Mouse (Mus musculus): ENCODE measurements around the gene Crybb1. TPM values are rescaled to one million over a fixed set of nuclear protein-coding genes. Genes with fewer than 3 reads are reported as not detected.

Gene Crybb1
- total and polyA plus RNA-seq, 3 experiments = not detected

DNA sequence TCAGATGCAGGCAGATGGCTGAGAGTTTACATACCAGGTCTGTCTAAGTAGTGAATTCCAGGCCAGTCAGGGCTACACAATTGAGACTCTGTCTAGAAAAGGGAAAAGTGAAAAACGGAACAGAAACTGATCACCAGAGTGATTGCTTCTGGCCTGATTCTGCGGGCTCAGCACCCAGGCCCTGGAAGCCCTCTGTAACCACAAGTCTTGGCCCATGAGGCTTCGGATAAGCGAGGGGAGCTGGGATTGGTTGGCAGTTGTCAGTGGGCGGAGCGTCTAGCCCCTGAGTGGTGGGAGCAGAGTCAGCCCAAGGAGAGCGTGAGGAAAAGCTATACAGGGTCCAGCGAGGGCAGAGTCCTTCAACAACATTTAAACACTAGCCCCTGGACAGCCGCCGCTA is 9.9 kb downstream of the Crybb1 start:
- Histone ChIP-seq H3K4me1 (ENCODE audit: insufficient read depth, low read depth, low read length) (peaks cover 68% of the 10 kb centered on the region), H3K27me3 (ENCODE audit: insufficient read depth, low read length) (peaks cover 20% of the 10 kb centered on the region)

DNA sequence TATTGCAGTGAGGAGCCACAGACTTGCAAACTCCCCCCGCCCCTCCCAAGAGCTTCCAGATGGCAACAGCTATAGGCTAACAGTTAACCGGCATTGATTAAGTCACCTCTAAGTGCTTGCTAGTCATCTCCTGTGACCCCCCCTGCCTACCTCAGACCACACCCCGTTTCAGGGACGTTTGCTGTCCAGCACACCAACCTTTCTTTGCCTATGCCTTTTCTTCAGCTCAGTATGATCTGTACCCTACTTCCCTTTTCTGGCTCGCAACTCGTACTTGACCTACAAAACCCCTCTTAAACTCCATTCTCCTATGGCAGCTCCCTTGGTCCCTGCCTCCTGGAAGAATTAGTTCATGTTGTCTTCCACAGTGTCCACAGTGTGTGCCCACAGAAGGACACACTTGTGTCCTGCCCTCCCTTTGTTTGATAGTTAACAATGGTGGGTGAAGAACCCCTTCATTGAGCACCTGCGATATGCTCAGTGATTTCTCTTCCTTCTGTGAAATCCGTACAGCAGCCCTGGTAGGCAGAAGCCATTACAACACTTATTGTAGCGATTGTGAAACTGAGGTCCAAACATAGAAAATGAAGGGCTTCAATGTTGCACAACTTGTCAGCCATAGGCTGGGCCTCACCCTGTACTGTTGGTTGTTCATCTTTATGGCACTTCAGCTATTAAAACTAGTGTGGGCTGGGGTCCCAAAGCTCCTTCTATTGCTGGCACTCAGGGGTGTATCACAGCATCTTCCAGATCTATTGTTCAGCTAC is 10.6 kb downstream of the Crybb1 start:
- peaks cover 20% of the 10 kb centered on the region for H3K27me3 ChIP-seq (ENCODE audit: insufficient read depth, low read length)
- no peaks in the 10 kb centered on the region for H3K36me3 ChIP-seq (replicated peaks)
- no peaks in the 10 kb centered on the region for H3K9me3 ChIP-seq (replicated peaks)
- DNase-seq (ENCODE audit: low spot score) (no peak), ATAC-seq (ENCODE audit: extremely low read depth, insufficient number of reproducible peaks, low FRiP score, poor library complexity, severe bottlenecking) (peak; percentile 24; the same call in 1 of the 2 replicates)
- H3K4me3 ChIP-seq (ENCODE audit: low read depth, low read length) = peak overlapping the region; percentile 56; the same call in 1 of the 2 replicates
- TF ChIP-seq GATA2 (IDR thresholded peaks at IDR 0.05; ENCODE audit: borderline replicate concordance, low read depth, low read length) (no peak), CTCF (IDR thresholded peaks at IDR 0.05; ENCODE audit: low read depth, low read length) (no peak), POLR2AphosphoS5 (IDR thresholded peaks at IDR 0.05; ENCODE audit: insufficient replicate concordance, low read depth, low read length) (no peak), GATA1 (IDR thresholded peaks at IDR 0.05; ENCODE audit: borderline replicate concordance, low read length) (no peak), TAL1 (conservative IDR thresholded peaks at IDR 0.05; ENCODE audit: low read depth, low read length) (no peak)
- H3K4me1 ChIP-seq (ENCODE audit: insufficient read depth, low read depth, low read length) = peaks cover 71% of the 10 kb centered on the region

More for the DNA sequence above, 9.9 kb downstream of the Crybb1 start:
- H3K4me3 ChIP-seq (ENCODE audit: low read depth, low read length) = peak overlapping the region; percentile 56; the same call in 1 of the 2 replicates
- no peak for TF ChIP-seq CTCF (IDR thresholded peaks at IDR 0.05; ENCODE audit: low read depth, low read length)
- no peak for TF ChIP-seq GATA2 (IDR thresholded peaks at IDR 0.05; ENCODE audit: borderline replicate concordance, low read depth, low read length)
- no peak for TF ChIP-seq TAL1 (conservative IDR thresholded peaks at IDR 0.05; ENCODE audit: low read depth, low read length)
- no peak for TF ChIP-seq GATA1 (IDR thresholded peaks at IDR 0.05; ENCODE audit: borderline replicate concordance, low read length)
- TF ChIP-seq POLR2AphosphoS5 (IDR thresholded peaks at IDR 0.05; ENCODE audit: insufficient replicate concordance, low read depth, low read length) = no peak
- DNase-seq (ENCODE audit: low spot score) = peak; percentile 58
- H3K9me3 ChIP-seq (replicated peaks) = no peaks in the 10 kb centered on the region
- ATAC-seq (ENCODE audit: extremely low read depth, insufficient number of reproducible peaks, low FRiP score, poor library complexity, severe bottlenecking) = peak; percentile 58
- H3K36me3 ChIP-seq (replicated peaks) = no peaks in the 10 kb centered on the region

DNA sequence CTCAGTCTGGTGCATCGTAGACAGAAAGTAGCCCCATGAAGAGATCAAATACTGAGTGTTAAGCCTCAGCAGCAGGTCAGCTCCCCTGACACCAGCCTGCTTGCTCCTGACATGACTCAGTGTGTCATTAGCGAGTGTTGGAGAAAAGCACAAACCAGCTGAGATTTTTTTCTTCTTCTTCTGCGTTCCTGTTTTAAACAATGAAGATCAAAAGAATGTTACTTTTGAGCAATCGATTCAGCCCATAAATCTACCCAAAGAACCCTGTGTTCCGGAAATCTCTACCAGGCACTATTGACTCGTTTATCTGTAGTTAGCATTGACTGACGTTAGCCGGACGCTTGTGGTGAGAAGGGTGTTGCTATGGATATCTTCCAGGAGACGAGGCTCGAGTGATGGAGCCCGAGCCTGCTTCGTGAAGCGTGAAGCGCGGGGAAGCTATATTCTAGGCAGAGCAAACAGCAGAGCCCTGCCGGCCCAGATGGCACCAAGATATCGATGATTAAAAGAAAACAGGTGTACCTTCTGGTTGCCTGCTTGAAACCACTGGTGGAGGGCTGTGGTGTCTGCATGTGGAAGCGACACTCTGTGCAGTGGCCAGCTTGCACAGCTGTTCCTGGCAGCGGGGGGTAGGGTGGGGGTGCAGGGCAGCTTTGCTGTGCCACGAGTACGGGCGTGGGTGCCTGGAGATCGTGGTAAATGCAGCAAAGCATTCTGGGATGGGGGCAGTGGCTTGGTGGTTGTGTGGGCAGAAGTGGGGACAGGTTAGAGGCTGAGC is 15.3 kb downstream of the Crybb1 start:
- Histone ChIP-seq H3K9me3 (replicated peaks) (no peaks in the 10 kb centered on the region), H3K36me3 (replicated peaks) (no peaks in the 10 kb centered on the region), H3K27me3 (ENCODE audit: insufficient read depth, low read length) (peaks cover 15% of the 10 kb centered on the region; the same call in 1 of the 2 replicates), H3K4me1 (ENCODE audit: insufficient read depth, low read depth, low read length) (peaks cover 93% of the 10 kb centered on the region), H3K4me3 (ENCODE audit: low read depth, low read length) (peak overlapping the region; percentile 60; the same call in 1 of the 2 replicates)
- DNase-seq (ENCODE audit: low spot score) = peak; percentile 43
- ATAC-seq (ENCODE audit: extremely low read depth, insufficient number of reproducible peaks, low FRiP score, poor library complexity, severe bottlenecking) = peak; percentile 73
- TF ChIP-seq TAL1 (conservative IDR thresholded peaks at IDR 0.05; ENCODE audit: low read depth, low read length) (peak; percentile 52; the same call in 1 of the 2 replicates), CTCF (IDR thresholded peaks at IDR 0.05; ENCODE audit: low read depth, low read length) (no peak)

DNA sequence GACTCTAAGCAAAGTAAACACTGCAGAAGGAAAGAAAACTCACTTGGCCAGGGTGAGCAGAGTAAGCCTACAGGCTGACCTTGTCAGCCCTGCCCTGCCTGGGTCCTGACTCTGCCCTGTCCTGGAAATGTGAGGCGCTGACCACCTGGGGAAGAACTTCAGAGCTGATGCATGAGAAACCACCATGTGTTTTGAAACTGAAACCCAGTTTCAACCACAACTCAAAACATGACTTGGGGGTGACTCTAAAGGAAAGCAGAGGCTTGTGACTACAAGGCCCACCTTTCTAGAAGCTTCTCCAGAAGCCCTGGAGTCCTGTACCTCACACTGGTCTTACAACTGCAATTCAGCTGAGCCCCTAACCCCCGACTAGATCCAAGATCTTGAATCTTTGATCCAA is 17.3 kb downstream of the Crybb1 start:
- peaks cover 15% of the 10 kb centered on the region; the same call in 1 of the 2 replicates for H3K27me3 ChIP-seq (ENCODE audit: insufficient read depth, low read length)
- DNase-seq (ENCODE audit: low spot score) (no peak), ATAC-seq (ENCODE audit: extremely low read depth, insufficient number of reproducible peaks, low FRiP score, poor library complexity, severe bottlenecking) (no peak)
- peaks cover 2% of the 10 kb centered on the region for H3K36me3 ChIP-seq (replicated peaks)
- no peaks in the 10 kb centered on the region for H3K9me3 ChIP-seq (replicated peaks)
- no peak overlapping the region for H3K4me3 ChIP-seq (ENCODE audit: low read depth, low read length)
- no peak for TF ChIP-seq CTCF (IDR thresholded peaks at IDR 0.05; ENCODE audit: low read depth, low read length)
- TF ChIP-seq POLR2AphosphoS5 (IDR thresholded peaks at IDR 0.05; ENCODE audit: insufficient replicate concordance, low read depth, low read length) = no peak
- TF ChIP-seq GATA1 (IDR thresholded peaks at IDR 0.05; ENCODE audit: borderline replicate concordance, low read length) = no peak
- no peak for TF ChIP-seq TAL1 (conservative IDR thresholded peaks at IDR 0.05; ENCODE audit: low read depth, low read length)
- TF ChIP-seq GATA2 (IDR thresholded peaks at IDR 0.05; ENCODE audit: borderline replicate concordance, low read depth, low read length) = no peak
- H3K4me1 ChIP-seq (ENCODE audit: insufficient read depth, low read depth, low read length) = peaks cover 81% of the 10 kb centered on the region

DNA sequence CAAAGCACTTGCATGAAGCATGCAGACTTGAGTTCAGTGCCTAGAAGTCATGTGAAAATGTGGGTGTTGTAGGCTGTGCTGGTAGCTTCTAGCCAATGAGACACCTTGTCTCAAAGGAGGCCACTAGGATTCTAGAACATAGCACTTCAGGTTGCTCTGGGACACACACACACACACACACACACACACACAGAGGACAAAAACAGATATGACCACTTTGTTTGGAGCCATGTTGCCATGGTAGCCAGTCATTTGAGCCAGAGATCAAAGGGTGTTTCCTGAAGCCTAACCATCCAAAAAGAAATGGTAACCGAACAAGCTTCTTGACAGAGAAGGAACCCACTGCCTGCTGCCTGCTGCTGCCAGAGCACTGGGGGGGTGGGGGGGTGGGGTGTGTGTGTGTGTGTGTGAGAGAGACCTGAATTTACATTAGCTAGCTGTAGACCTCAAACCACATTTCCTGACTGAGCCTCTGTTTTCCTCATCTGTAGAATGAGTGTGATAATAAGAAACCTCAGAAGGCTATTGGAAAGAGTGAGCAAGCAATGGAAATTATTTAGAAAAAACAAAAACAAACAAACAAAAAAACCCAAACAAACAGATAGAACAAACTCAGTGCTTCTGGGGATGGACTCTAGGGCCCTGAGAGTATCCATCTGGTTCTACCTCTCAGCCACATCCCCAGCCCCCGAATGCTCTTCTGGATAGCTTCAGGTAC is 18.3 kb downstream of the Crybb1 start:
- H3K36me3 ChIP-seq (replicated peaks) = peaks cover 12% of the 10 kb centered on the region
- H3K4me1 ChIP-seq (ENCODE audit: insufficient read depth, low read depth, low read length) = peaks cover 81% of the 10 kb centered on the region
- peaks cover 13% of the 10 kb centered on the region; the same call in 1 of the 2 replicates for H3K27me3 ChIP-seq (ENCODE audit: insufficient read depth, low read length)
- no peak for DNase-seq (ENCODE audit: low spot score)
- ATAC-seq (ENCODE audit: extremely low read depth, insufficient number of reproducible peaks, low FRiP score, poor library complexity, severe bottlenecking) = no peak
- TF ChIP-seq TAL1 (conservative IDR thresholded peaks at IDR 0.05; ENCODE audit: low read depth, low read length) = no peak
- TF ChIP-seq POLR2AphosphoS5 (IDR thresholded peaks at IDR 0.05; ENCODE audit: insufficient replicate concordance, low read depth, low read length) = no peak
- no peak for TF ChIP-seq CTCF (IDR thresholded peaks at IDR 0.05; ENCODE audit: low read depth, low read length)
- TF ChIP-seq GATA2 (IDR thresholded peaks at IDR 0.05; ENCODE audit: borderline replicate concordance, low read depth, low read length) = no peak
- no peak for TF ChIP-seq GATA1 (IDR thresholded peaks at IDR 0.05; ENCODE audit: borderline replicate concordance, low read length)
- H3K9me3 ChIP-seq (replicated peaks) = no peaks in the 10 kb centered on the region
- no peak overlapping the region for H3K4me3 ChIP-seq (ENCODE audit: low read depth, low read length)

Measured in G1E (cell line).